Mouse (Mus musculus): Measurements from ENCODE around the gene Exoc3.

Exoc3 gene

GRCm38 (mm10) chr13:74138906-74139647 lies 69.5 kb downstream of the Exoc3 start:
- DNase-seq = no peak

GRCm38 (mm10) chr13:74129909-74130308 lies 78.6 kb downstream of the Exoc3 start:
- DNase-seq = no peak

- no peak for DNase-seq
These were observed 81.0 kb downstream of the Exoc3 start for GRCm38 (mm10) chr13:74127571-74127970.

GRCm38 (mm10) chr13:74122632-74123031 lies 85.9 kb downstream of the Exoc3 start:
- DNase-seq = no peak

GRCm38 (mm10) chr13:74121795-74122330 lies 86.7 kb downstream of the Exoc3 start:
- DNase-seq = no peak

GRCm38 (mm10) chr13:74121141-74121602 lies 87.4 kb downstream of the Exoc3 start, which contains the start of gene Slc9a3:
TSS of gene Slc9a3 (plus strand) at chr13:74121457.
- peak; percentile 27 for DNase-seq
